12 mouse cellular contexts compared by ENCODE assay signal in genomic region chr8:46850258-46850897, GRCm38 (mm10).
DNase-seq lines count a peak whose midpoint lies in the region; ATAC-seq and TF ChIP-seq lines count a peak whose summit lies in the region.
"Had no signal": no experiment of that assay in that cellular context is flagged by ENCODE, and none has a peak within 500 bp of the region (broad histone marks: within the 10 kb centered on the region; RNA-seq: fewer than 3 reads in every experiment).

No protein-coding gene starts in this region.

- H3K4me3 ChIP-seq in intestine, embryonic 15.5 days (replicated peaks): no peak overlapping the region
- H3K4me3 ChIP-seq in intestine, postnatal 0 days (ENCODE audit: low read depth, low read length): no peak overlapping the region
- no peak overlapping the region for H3K4me3 ChIP-seq in stomach, embryonic 14.5 days (ENCODE audit: low read depth, low read length)
- no peak overlapping the region for H3K4me3 ChIP-seq in stomach, postnatal 0 days (ENCODE audit: low read depth, low read length)
- no peak overlapping the region for H3K4me3 ChIP-seq in stomach, embryonic 16.5 days (replicated peaks; ENCODE audit: low read length)
- H3K4me3 ChIP-seq: embryonic facial prominence, embryonic 12.5 days; forebrain, embryonic 15.5 days had no signal

- ATAC-seq in intestine, embryonic 15.5 days: no peak
- no peak for ATAC-seq in intestine, postnatal 0 days
- ATAC-seq in stomach, embryonic 14.5 days (ENCODE audit: insufficient number of reproducible peaks, insufficient read depth, low FRiP score, low read depth): no peak
- no peak for ATAC-seq in stomach, postnatal 0 days (ENCODE audit: low FRiP score, low TSS enrichment)
- ATAC-seq in stomach, embryonic 16.5 days (ENCODE audit: insufficient read depth, low FRiP score): no peak
- ATAC-seq: forebrain, embryonic 15.5 days had no signal

- 0 out of 2 replicates have a peak, but pooled peaks cover 9% of the 10 kb centered on the region for H3K36me3 ChIP-seq in intestine, embryonic 15.5 days
- peaks cover 14% of the 10 kb centered on the region; the same call in 1 of the 2 replicates for H3K36me3 ChIP-seq in intestine, postnatal 0 days (ENCODE audit: control insufficient read depth, insufficient read depth)
- H3K36me3 ChIP-seq in stomach, embryonic 14.5 days (ENCODE audit: control insufficient read depth, insufficient read depth, low read length): peaks cover 9% of the 10 kb centered on the region
- H3K36me3 ChIP-seq in stomach, postnatal 0 days (ENCODE audit: control insufficient read depth, insufficient read depth, low read length): peaks cover 7% of the 10 kb centered on the region; the same call in 1 of the 2 replicates
- peaks cover 4% of the 10 kb centered on the region; the same call in 1 of the 2 replicates for H3K36me3 ChIP-seq in stomach, embryonic 16.5 days (ENCODE audit: control insufficient read depth, insufficient read depth, low read length)

- no peak overlapping the region for H3K9ac ChIP-seq in intestine, embryonic 15.5 days
- no peak overlapping the region for H3K9ac ChIP-seq in intestine, postnatal 0 days (ENCODE audit: low read depth, low read length)
- no peak overlapping the region for H3K9ac ChIP-seq in stomach, embryonic 14.5 days (replicated peaks; ENCODE audit: low read depth, low read length)
- no peak overlapping the region for H3K9ac ChIP-seq in stomach, postnatal 0 days (ENCODE audit: low read length)
- H3K9ac ChIP-seq in stomach, embryonic 16.5 days (ENCODE audit: low read length): no peak overlapping the region
- H3K9ac ChIP-seq: embryonic facial prominence, embryonic 12.5 days; forebrain, embryonic 15.5 days had no signal

- H3K4me1 ChIP-seq in intestine, embryonic 15.5 days (replicated peaks): 0 out of 2 replicates have a peak, but pooled peaks cover 4% of the 10 kb centered on the region
- peaks cover 10% of the 10 kb centered on the region; the same call in 1 of the 2 replicates for H3K4me1 ChIP-seq in intestine, postnatal 0 days (replicated peaks; ENCODE audit: control insufficient read depth, insufficient read depth, low read length)
- no peaks in the 10 kb centered on the region for H3K4me1 ChIP-seq in stomach, embryonic 14.5 days (ENCODE audit: control insufficient read depth, insufficient read depth, low read length)
- H3K4me1 ChIP-seq in stomach, postnatal 0 days (replicated peaks; ENCODE audit: control insufficient read depth, insufficient read depth): no peaks in the 10 kb centered on the region
- H3K4me1 ChIP-seq in stomach, embryonic 16.5 days (ENCODE audit: control insufficient read depth, insufficient read depth, low read length): 0 out of 2 replicates have a peak, but pooled peaks cover 2% of the 10 kb centered on the region
- H3K4me1 ChIP-seq: forebrain, embryonic 15.5 days had no signal

- H3K27ac ChIP-seq in intestine, embryonic 15.5 days: peak overlapping the region; percentile 59; the same call in 1 of the 2 replicates
- no peak overlapping the region for H3K27ac ChIP-seq in intestine, postnatal 0 days (ENCODE audit: low read depth, low read length)
- H3K27ac ChIP-seq in stomach, embryonic 14.5 days (ENCODE audit: low read length): peak overlapping the region; percentile 6; the same call in 1 of the 2 replicates
- H3K27ac ChIP-seq in stomach, postnatal 0 days (replicated peaks): no peak overlapping the region
- H3K27ac ChIP-seq in stomach, embryonic 16.5 days (ENCODE audit: low read length): peak overlapping the region; percentile 73
- H3K27ac ChIP-seq: embryonic facial prominence, embryonic 12.5 days; forebrain, embryonic 15.5 days had no signal

- no peak for TF ChIP-seq CTCF in intestine, postnatal 0 days (IDR thresholded peaks at IDR 0.05; ENCODE audit: low read depth)
- no peak for TF ChIP-seq CTCF in stomach, postnatal 0 days (IDR thresholded peaks at IDR 0.05; ENCODE audit: low read depth)

- WGBS in intestine, embryonic 15.5 days: 89% methylated on average over 6 of the region's 6 CpGs
- 83% methylated on average over 6 of the region's 6 CpGs for WGBS in intestine, postnatal 0 days
- 88% methylated on average over 6 of the region's 6 CpGs for WGBS in stomach, embryonic 14.5 days
- WGBS in stomach, postnatal 0 days: 84% methylated on average over 6 of the region's 6 CpGs
- 81% methylated on average over 6 of the region's 6 CpGs for WGBS in stomach, embryonic 16.5 days

- no peak overlapping the region for H3K4me2 ChIP-seq in intestine, embryonic 15.5 days (replicated peaks)
- no peak overlapping the region for H3K4me2 ChIP-seq in intestine, postnatal 0 days (replicated peaks; ENCODE audit: low read depth)
- H3K4me2 ChIP-seq in stomach, embryonic 14.5 days (replicated peaks; ENCODE audit: low read depth, low read length): no peak overlapping the region
- no peak overlapping the region for H3K4me2 ChIP-seq in stomach, postnatal 0 days (replicated peaks; ENCODE audit: low read depth)
- H3K4me2 ChIP-seq in stomach, embryonic 16.5 days (ENCODE audit: low read depth, low read length): no peak overlapping the region
- H3K4me2 ChIP-seq: embryonic facial prominence, embryonic 12.5 days; forebrain, embryonic 15.5 days had no signal

- no peak for TF ChIP-seq EP300 in stomach, postnatal 0 days (optimal IDR thresholded peaks at IDR 0.05)

- no peaks in the 10 kb centered on the region for H3K9me3 ChIP-seq in intestine, embryonic 15.5 days
- H3K9me3 ChIP-seq in intestine, postnatal 0 days (ENCODE audit: control insufficient read depth): no peaks in the 10 kb centered on the region
- H3K9me3 ChIP-seq in stomach, embryonic 14.5 days (ENCODE audit: control insufficient read depth, low read depth, low read length): no peaks in the 10 kb centered on the region
- H3K9me3 ChIP-seq in stomach, postnatal 0 days (ENCODE audit: control insufficient read depth, low read length): no peaks in the 10 kb centered on the region
- H3K9me3 ChIP-seq in stomach, embryonic 16.5 days (replicated peaks; ENCODE audit: control insufficient read depth, low read length): no peaks in the 10 kb centered on the region
- H3K9me3 ChIP-seq: embryonic facial prominence, embryonic 12.5 days; forebrain, embryonic 15.5 days had no signal

- H3K27me3 ChIP-seq in intestine, embryonic 15.5 days (replicated peaks): no peaks in the 10 kb centered on the region
- H3K27me3 ChIP-seq in intestine, postnatal 0 days (replicated peaks; ENCODE audit: control insufficient read depth, insufficient read depth, low read length): no peaks in the 10 kb centered on the region
- no peaks in the 10 kb centered on the region for H3K27me3 ChIP-seq in stomach, embryonic 14.5 days (ENCODE audit: control insufficient read depth, insufficient read depth, low read length)
- no peaks in the 10 kb centered on the region for H3K27me3 ChIP-seq in stomach, postnatal 0 days (ENCODE audit: control insufficient read depth, insufficient read depth, low read length)
- no peaks in the 10 kb centered on the region for H3K27me3 ChIP-seq in stomach, embryonic 16.5 days (ENCODE audit: control insufficient read depth, insufficient read depth, low read length)
- H3K27me3 ChIP-seq: embryonic facial prominence, embryonic 12.5 days; forebrain, embryonic 15.5 days had no signal

- no peak for DNase-seq in stomach, postnatal 0 days (ENCODE audit: low spot score)
- DNase-seq in induced T-regulatory cell, adult 2 months (ENCODE audit: low read depth): peak; percentile 37
- DNase-seq in urinary bladder, adult 18-20 months (ENCODE audit: low spot score in 2 of 2): no peak
- DNase-seq in lung, postnatal 36 days: no peak
- DNase-seq: left cerebral cortex, postnatal 4 days; thymus, adult 2 months had no signal

Comparison
In these comparisons a context has a peak if more than half of its experiments do, and no peak if none do; other contexts are left out.
1. H3K27ac ChIP-seq: peak in intestine, embryonic 15.5 days (single experiment), stomach, embryonic 14.5 days (single experiment) and stomach, embryonic 16.5 days (single experiment); none in intestine, postnatal 0 days (single experiment) and stomach, postnatal 0 days (single experiment).